Mouse (Mus musculus) ovary, postnatal 14 days (tissue): ENCODE results near the gene Csnk1g1.

Source experiments
- DNase-seq: peaks from one replicate; pipeline ENCODE4 v3.0.0; 2022; ENCODE audit warnings: low spot score

Gene Csnk1g1

GRCm38 (mm10) chr9:65998965-65999364 lies 90.2 kb downstream of the Csnk1g1 start:
- no peak for DNase-seq

GRCm38 (mm10) chr9:66004380-66004779 lies 95.7 kb downstream of the Csnk1g1 start:
- peak; percentile 22 for DNase-seq

- DNase-seq = no peak
Measured at GRCm38 (mm10) chr9:66007603-66008202, 99.0 kb downstream of the Csnk1g1 start.

- DNase-seq = no peak
Measured at GRCm38 (mm10) chr9:66020601-66021000, 111.9 kb downstream of the Csnk1g1 start.

GRCm38 (mm10) chr9:66038082-66038481 lies 129.4 kb downstream of the Csnk1g1 start:
- no peak for DNase-seq

GRCm38 (mm10) chr9:66038581-66038980 lies 129.9 kb downstream of the Csnk1g1 start:
- no peak for DNase-seq

- no peak for DNase-seq
Measured at GRCm38 (mm10) chr9:66039290-66039689, 130.6 kb downstream of the Csnk1g1 start.

GRCm38 (mm10) chr9:66040801-66041200 lies 132.1 kb downstream of the Csnk1g1 start:
- no peak for DNase-seq

- no peak for DNase-seq
Measured at GRCm38 (mm10) chr9:66042331-66042730, 133.6 kb downstream of the Csnk1g1 start.

GRCm38 (mm10) chr9:66043241-66043640 lies 134.5 kb downstream of the Csnk1g1 start:
- DNase-seq = no peak

- no peak for DNase-seq
Measured at GRCm38 (mm10) chr9:66049931-66050601, 141.3 kb downstream of the Csnk1g1 start.

- no peak for DNase-seq
Measured at GRCm38 (mm10) chr9:66051493-66051892, 142.8 kb downstream of the Csnk1g1 start.

- DNase-seq = no peak
Measured at GRCm38 (mm10) chr9:66052731-66053130, 144.0 kb downstream of the Csnk1g1 start.

- no peak for DNase-seq
Measured at GRCm38 (mm10) chr9:66053620-66054019, 144.9 kb downstream of the Csnk1g1 start.

GRCm38 (mm10) chr9:66059583-66060307 lies 151.0 kb downstream of the Csnk1g1 start, which contains the start of gene Ppib:
TSS of gene Ppib (plus strand) at chr9:66060222.
- DNase-seq = peak; percentile 95

GRCm38 (mm10) chr9:66060308-66060647 lies 151.6 kb downstream of the Csnk1g1 start:
- DNase-seq = no peak

- DNase-seq = no peak
Measured at GRCm38 (mm10) chr9:66060986-66061385, 152.3 kb downstream of the Csnk1g1 start.

- DNase-seq = no peak
Measured at GRCm38 (mm10) chr9:66061656-66062055, 152.9 kb downstream of the Csnk1g1 start.

GRCm38 (mm10) chr9:66063446-66063845 lies 154.7 kb downstream of the Csnk1g1 start:
- no peak for DNase-seq

- no peak for DNase-seq
Measured at GRCm38 (mm10) chr9:66064316-66064715, 155.6 kb downstream of the Csnk1g1 start.

GRCm38 (mm10) chr9:66066791-66067190 lies 158.1 kb downstream of the Csnk1g1 start:
- no peak for DNase-seq

GRCm38 (mm10) chr9:66067542-66067941 lies 158.8 kb downstream of the Csnk1g1 start:
- DNase-seq = no peak

GRCm38 (mm10) chr9:66068056-66068455 lies 159.3 kb downstream of the Csnk1g1 start:
- DNase-seq = no peak
